Mouse (Mus musculus) forebrain, embryonic 15.5 days (tissue): Measurements from ENCODE around the gene Clec2e. TPM values are rescaled to one million over a fixed set of nuclear protein-coding genes. Genes with fewer than 3 reads are reported as not detected.

Experiments
- ATAC-seq: fragments of 200-750 bp; cut with Nextera tagmentation; replicated peaks from 2 replicates; pipeline ENCODE4 v1.8.0; 2017; ENCODE audit warnings: mild to moderate bottlenecking, moderate TSS enrichment, moderate library complexity
- H3K27ac ChIP-seq: fragments of 300-500 bp; sonication (generic); replicated peaks from 2 replicates; pipeline ENCODE4 v1.5.1; 2015; ENCODE audit warnings: mild to moderate bottlenecking, inconsistent platforms
- H3K27me3 ChIP-seq: fragments of 300-500 bp; sonication (generic); 2 replicates; pipeline ENCODE4 v1.6.1; 2015; ENCODE audit warnings: inconsistent platforms
- H3K36me3 ChIP-seq: fragments of 300-500 bp; sonication (generic); 2 replicates; pipeline ENCODE4 v1.6.1; 2015; ENCODE audit warnings: mild to moderate bottlenecking, inconsistent platforms
- H3K4me1 ChIP-seq: fragments of 300-500 bp; sonication (generic); 2 replicates; pipeline ENCODE4 v1.6.1; 2015; ENCODE audit warnings: inconsistent platforms
- H3K4me2 ChIP-seq: fragments of 300-500 bp; sonication (generic); replicated peaks from 2 replicates; pipeline ENCODE4 v1.6.1; 2015; ENCODE audit warnings: mild to moderate bottlenecking, inconsistent platforms
- H3K4me3 ChIP-seq: fragments of 300-500 bp; sonication (generic); 2 replicates; pipeline ENCODE4 v1.5.1; 2015; ENCODE audit warnings: mild to moderate bottlenecking, inconsistent platforms
- H3K9ac ChIP-seq: fragments of 300-500 bp; sonication (generic); replicated peaks from 2 replicates; pipeline ENCODE4 v1.6.1; 2015; ENCODE audit warnings: mild to moderate bottlenecking, inconsistent platforms
- H3K9me3 ChIP-seq: fragments of 300-500 bp; sonication (generic); 2 replicates; pipeline ENCODE4 v1.6.1; 2016; ENCODE audit warnings: inconsistent platforms
- WGBS: fragments of 180-500 bp; shearing (Covaris S2); methylation state at CpG from one replicate; pipeline ENCODE4 v1.1.7; 2015; ENCODE audit warnings: mixed read lengths; 5-methylcytosine and 5-hydroxymethylcytosine counted together
- polyA plus RNA-seq: library from polyadenylated mRNA; unstranded; fragments of >200 nt; fragmentation: Nextera tagmentation; extraction: Ambion mirVana; gene quantifications from 2 replicates; pipeline ENCODE4 v1.2.1, GENCODE M21; 2015

Clec2e gene
- polyA plus RNA-seq, 1 experiment from 2014 or later = not detected

- Histone ChIP-seq H3K9me3 (no peaks in the 10 kb centered on the region), H3K4me2 (no peak overlapping the region), H3K27ac (no peak overlapping the region), H3K4me3 (no peak overlapping the region), H3K36me3 (no peaks in the 10 kb centered on the region), H3K27me3 (no peaks in the 10 kb centered on the region), H3K9ac (no peak overlapping the region), H3K4me1 (peaks cover 4% of the 10 kb centered on the region; the same call in 1 of the 2 replicates)
- no peak for ATAC-seq
- WGBS = 87% methylated on average over 5 of the region's 5 CpGs
Measured at GRCm38 (mm10) chr6:129051731-129052130, 49.0 kb downstream of the Clec2e start.

- Histone ChIP-seq H3K27me3 (no peaks in the 10 kb centered on the region), H3K9ac (no peak overlapping the region), H3K9me3 (no peaks in the 10 kb centered on the region), H3K4me3 (no peak overlapping the region), H3K27ac (no peak overlapping the region), H3K36me3 (no peaks in the 10 kb centered on the region), H3K4me2 (no peak overlapping the region), H3K4me1 (peaks cover 4% of the 10 kb centered on the region; the same call in 1 of the 2 replicates)
- ATAC-seq = no peak
- 89% methylated on average over 3 of the region's 3 CpGs for WGBS
Measured at GRCm38 (mm10) chr6:129051086-129051485, 49.6 kb downstream of the Clec2e start.

DNA sequence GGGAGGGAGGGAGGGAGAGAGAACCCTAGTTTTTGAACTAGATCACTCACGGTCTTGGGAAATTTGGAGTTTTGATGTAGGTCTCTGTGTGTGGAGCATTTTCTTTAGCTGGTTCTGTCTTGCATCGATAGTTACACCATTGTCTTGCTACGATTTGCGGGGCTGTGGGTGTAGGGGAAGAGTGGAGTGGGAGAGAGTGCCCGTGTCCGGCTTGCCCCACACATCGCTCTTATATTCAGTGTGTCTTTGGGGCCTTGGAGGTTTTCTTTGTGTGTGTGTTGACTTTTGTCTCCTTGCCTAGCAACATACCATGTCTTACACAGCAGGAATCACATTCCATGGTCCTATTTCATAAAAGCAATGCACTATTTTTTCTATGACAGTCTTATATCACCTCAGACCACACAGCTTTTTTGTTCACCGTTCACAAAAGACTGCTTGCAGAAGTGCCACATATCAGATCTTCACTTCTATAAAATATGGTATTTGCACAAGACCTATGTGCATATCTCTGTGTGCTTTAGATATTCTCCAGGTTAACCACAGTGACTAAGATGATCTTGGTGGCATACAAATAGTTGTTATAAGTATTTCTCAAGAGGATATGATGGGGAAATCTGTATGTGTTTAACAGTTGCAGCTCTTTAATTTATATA lies 51.0 kb downstream of the Clec2e start:
- H3K9ac ChIP-seq = no peak overlapping the region; the same call in 1 of the 2 replicates
- peak overlapping the region; percentile 33 for H3K4me2 ChIP-seq
- H3K9me3 ChIP-seq = no peaks in the 10 kb centered on the region
- no peak overlapping the region for H3K27ac ChIP-seq
- no peaks in the 10 kb centered on the region for H3K27me3 ChIP-seq
- WGBS = 5% methylated on average over 8 of the region's 8 CpGs
- peaks cover 4% of the 10 kb centered on the region; the same call in 1 of the 2 replicates for H3K4me1 ChIP-seq
- H3K36me3 ChIP-seq = no peaks in the 10 kb centered on the region
- H3K4me3 ChIP-seq = peak overlapping the region; percentile 27
- ATAC-seq = peak; percentile 57; the same call in 1 of the 2 replicates

DNA sequence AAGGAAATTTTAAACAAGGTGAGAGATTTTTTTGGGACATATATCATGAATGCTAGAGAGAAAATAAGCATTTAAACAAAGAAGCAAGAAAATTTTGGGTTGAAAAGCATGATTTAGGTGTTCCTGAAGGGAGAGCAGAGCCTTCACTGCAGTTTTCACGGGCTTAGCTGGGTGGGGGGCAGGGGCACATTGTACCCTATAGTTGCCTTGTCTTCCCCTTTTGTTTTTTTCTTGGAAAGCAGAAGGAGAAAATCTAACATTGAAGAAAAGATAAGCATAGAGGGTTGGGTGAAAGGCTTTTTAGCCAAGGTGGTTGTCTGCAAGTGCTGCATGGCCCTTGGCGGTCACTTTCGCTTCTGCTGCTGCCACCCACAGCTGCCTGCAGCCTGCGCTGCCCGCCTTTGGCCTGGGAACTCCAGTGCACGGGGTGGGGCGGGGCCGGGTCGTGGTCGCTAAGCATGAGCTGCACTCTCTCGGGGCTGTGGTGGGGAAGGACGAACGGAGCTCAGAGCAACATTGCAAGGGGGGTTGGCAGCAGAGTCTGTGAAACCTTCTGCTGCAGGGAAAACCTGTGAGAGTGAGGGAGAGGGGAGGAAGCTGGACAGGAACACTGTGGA lies 51.7 kb downstream of the Clec2e start:
- peaks cover 4% of the 10 kb centered on the region; the same call in 1 of the 2 replicates for H3K4me1 ChIP-seq
- ATAC-seq = peak; percentile 94
- no peaks in the 10 kb centered on the region for H3K9me3 ChIP-seq
- peak overlapping the region; percentile 43 for H3K9ac ChIP-seq
- no peak overlapping the region for H3K27ac ChIP-seq
- H3K4me2 ChIP-seq = peak overlapping the region; percentile 55
- 3% methylated on average over 13 of the region's 13 CpGs for WGBS
- peak overlapping the region; percentile 40 for H3K4me3 ChIP-seq
- no peaks in the 10 kb centered on the region for H3K27me3 ChIP-seq
- no peaks in the 10 kb centered on the region for H3K36me3 ChIP-seq

- no peaks in the 10 kb centered on the region for H3K9me3 ChIP-seq
- no peaks in the 10 kb centered on the region for H3K27me3 ChIP-seq
- no peak overlapping the region for H3K4me3 ChIP-seq
- peaks cover 4% of the 10 kb centered on the region; the same call in 1 of the 2 replicates for H3K4me1 ChIP-seq
- no peak overlapping the region for H3K9ac ChIP-seq
- H3K36me3 ChIP-seq = no peaks in the 10 kb centered on the region
- H3K27ac ChIP-seq = no peak overlapping the region
- ATAC-seq = no peak
- WGBS = 41% methylated on average over 4 of the region's 4 CpGs
- no peak overlapping the region for H3K4me2 ChIP-seq
Measured at GRCm38 (mm10) chr6:129048381-129048780, 52.3 kb downstream of the Clec2e start.

DNA sequence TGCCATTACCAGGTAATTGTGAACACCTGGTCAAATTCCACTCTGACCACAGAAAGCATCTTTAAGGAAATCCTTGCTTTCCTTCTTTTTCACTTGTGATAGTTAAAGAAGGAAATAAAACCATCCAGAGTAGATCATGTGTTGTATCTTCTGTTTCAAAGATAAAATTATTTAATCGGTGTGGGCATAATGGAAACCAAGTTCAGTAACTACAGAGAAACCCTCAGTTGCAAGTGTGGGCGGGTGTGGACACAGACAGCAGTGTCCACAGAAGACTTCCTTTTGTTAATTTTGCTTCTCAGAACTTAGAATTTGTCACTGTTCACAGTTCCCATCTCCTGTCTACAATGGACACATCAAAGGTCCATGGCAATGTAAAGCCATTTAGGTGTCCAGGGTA lies 55.1 kb downstream of the Clec2e start, which contains the start of gene Klrb1f:
Gene Klrb1f, plus strand, starts transcription at position 301 of the 400 bp plus-strand sequence.
- ATAC-seq = no peak
- no peaks in the 10 kb centered on the region for H3K36me3 ChIP-seq
- no peaks in the 10 kb centered on the region for H3K9me3 ChIP-seq
- no peaks in the 10 kb centered on the region for H3K27me3 ChIP-seq
- H3K27ac ChIP-seq = no peak within 1 kb of the TSS
- H3K4me2 ChIP-seq = no peak within 1 kb of the TSS
- WGBS = 91% methylated on average over 2 of the region's 2 CpGs
- no peak within 1 kb of the TSS for H3K4me3 ChIP-seq
- peaks cover 4% of the 10 kb centered on the region; the same call in 1 of the 2 replicates for H3K4me1 ChIP-seq
- no peak within 1 kb of the TSS for H3K9ac ChIP-seq

DNA sequence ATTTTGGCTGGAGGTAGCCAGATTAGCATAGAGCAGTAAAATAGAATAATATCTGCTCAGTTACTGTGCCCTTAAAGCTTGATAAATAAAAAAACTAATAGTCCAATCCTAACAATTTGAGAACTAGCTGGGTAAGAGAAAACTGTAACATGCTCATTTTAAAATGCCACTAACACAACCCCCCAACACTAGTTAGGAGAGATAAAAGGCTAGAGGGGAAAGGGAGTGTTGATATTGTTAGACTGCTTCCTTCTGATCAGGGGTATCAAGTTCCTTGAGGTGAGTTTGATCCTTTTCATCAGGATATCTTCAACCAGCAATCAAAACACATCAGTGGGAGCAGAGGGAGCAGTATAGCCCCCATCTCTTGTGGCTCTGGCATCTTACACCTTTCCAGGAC lies 58.2 kb downstream of the Clec2e start:
- H3K9me3 ChIP-seq = no peaks in the 10 kb centered on the region
- H3K27ac ChIP-seq = no peak overlapping the region
- H3K36me3 ChIP-seq = no peaks in the 10 kb centered on the region
- no peak overlapping the region for H3K4me2 ChIP-seq
- no peak overlapping the region for H3K9ac ChIP-seq
- no peaks in the 10 kb centered on the region for H3K27me3 ChIP-seq
- no peaks in the 10 kb centered on the region for H3K4me1 ChIP-seq
- H3K4me3 ChIP-seq = no peak overlapping the region
- no peak for ATAC-seq

Other genes starting within 250 kb of the Clec2e start
- gene Clec2i, start 213.3 kb downstream of the Clec2e start, polyA plus RNA-seq = not detected in 2 replicates
- gene BC035044, start 209.8 kb downstream of the Clec2e start, polyA plus RNA-seq = 0.46 and 0.60 TPM in 2 replicates
- not detected in 2 replicates for gene Clec2g, start 166.5 kb downstream of the Clec2e start, polyA plus RNA-seq
- 0.20 TPM in 1 of 2 replicates, not detected in the other for gene Klrb1f, start 55.0 kb downstream of the Clec2e start, polyA plus RNA-seq
- gene Clec2d, start 79.7 kb upstream of the Clec2e start, polyA plus RNA-seq = 0.14 TPM in 1 of 2 replicates, not detected in the other
- gene Cd69, start 174.5 kb upstream of the Clec2e start, polyA plus RNA-seq = not detected in 2 replicates
- not detected in 2 replicates for gene 4922502D21Rik, start 230.9 kb upstream of the Clec2e start, polyA plus RNA-seq
- gene Clec12a, start 241.8 kb upstream of the Clec2e start, polyA plus RNA-seq = 0.11 and 0.13 TPM in 2 replicates